Mouse (Mus musculus): Measurements from ENCODE around the gene Wwc1. TPM values are rescaled to one million over a fixed set of nuclear protein-coding genes. Genes with fewer than 3 reads are reported as not detected.

The Wwc1 gene
- total and polyA plus RNA-seq, 2 experiments from 2014 or later = 13.8 to 21.2 TPM

DNA sequence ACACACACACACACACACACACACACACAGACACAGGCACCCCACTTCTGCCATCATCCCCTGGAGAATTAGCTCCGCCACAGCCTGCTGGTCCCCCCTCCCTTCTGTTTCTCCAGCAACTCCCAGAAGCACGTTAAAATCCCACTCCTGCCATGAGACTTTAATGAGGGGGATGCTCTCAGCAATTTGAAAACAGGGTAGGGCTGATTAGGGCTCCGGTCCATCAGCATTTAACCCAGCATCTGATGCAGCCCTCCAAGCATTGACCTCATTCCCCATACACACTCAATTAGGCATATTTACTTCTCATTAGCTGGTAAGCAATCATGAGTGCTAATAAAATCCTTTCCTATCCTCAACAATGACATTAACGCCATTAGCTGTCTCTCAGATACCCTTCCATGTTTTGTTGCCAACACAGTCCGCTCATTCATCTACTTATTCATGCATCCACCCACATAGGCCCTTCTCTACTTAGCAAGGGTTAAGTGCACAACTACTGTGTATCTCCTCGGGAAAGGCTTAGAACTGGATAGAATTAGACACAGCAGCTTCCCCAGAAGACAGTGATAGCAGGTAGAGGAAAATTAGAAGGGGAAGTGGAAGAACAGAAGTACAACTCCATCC, 66.8 kb downstream of the Wwc1 start:
- H3K4me3 ChIP-seq (ENCODE audit: low read depth, low read length) = no peak overlapping the region
- no peak for DNase-seq
- H3K4me2 ChIP-seq (ENCODE audit: low read depth) = no peak overlapping the region
- peaks cover 5% of the 10 kb centered on the region; the same call in 1 of the 2 replicates for H3K36me3 ChIP-seq (ENCODE audit: insufficient read depth)
- TF ChIP-seq CTCF (IDR thresholded peaks at IDR 0.05; ENCODE audit: low read depth) = no peak
- no peaks in the 10 kb centered on the region for H3K27me3 ChIP-seq (ENCODE audit: insufficient read depth, low read length)
- WGBS = 22% methylated on average over 6 of the region's 6 CpGs
- 0 out of 2 replicates have a peak, but pooled peaks cover 10% of the 10 kb centered on the region for H3K4me1 ChIP-seq (ENCODE audit: insufficient read depth)
- no peaks in the 10 kb centered on the region for H3K9me3 ChIP-seq (ENCODE audit: low read length)
- H3K27ac ChIP-seq (ENCODE audit: low read depth, low read length) = no peak overlapping the region
- ATAC-seq = peak; percentile 38; the same call in 1 of the 2 replicates
- no peak overlapping the region for H3K9ac ChIP-seq

DNA sequence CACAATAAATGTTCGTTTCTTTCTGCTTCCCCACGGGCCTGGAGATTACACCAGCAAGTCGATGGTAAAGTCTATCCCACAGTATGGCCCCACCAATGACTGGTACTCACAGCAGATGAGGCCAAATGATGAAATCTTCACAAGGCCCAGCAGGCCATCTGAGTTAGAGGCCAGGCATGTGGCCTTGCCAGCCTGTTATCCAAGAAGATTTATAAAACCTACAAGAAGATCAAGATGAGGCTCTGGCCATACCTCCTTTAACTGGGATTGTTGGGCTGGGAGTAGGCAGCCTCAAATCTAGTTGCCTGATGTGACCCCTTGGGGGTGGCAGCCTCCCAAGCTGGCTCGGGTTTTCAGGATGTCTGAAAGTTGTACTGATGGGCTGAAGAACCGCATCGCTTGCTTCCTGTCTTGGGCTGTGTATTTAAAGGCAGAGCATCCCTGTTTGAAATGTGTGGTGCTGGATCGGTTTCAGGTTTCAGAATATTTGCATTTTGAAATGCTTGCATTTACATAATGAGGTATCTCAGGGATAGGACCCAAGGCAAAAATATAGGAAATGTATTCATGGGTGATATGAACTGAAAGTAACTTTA, 75.3 kb downstream of the Wwc1 start:
- WGBS = 71% methylated on average over 7 of the region's 7 CpGs
- ATAC-seq = peak; percentile 36
- TF ChIP-seq CTCF (IDR thresholded peaks at IDR 0.05; ENCODE audit: low read depth) = no peak
- no peaks in the 10 kb centered on the region for H3K27me3 ChIP-seq (ENCODE audit: insufficient read depth, low read length)
- peaks cover 2% of the 10 kb centered on the region; the same call in 1 of the 2 replicates for H3K36me3 ChIP-seq (ENCODE audit: insufficient read depth)
- H3K9me3 ChIP-seq (ENCODE audit: low read length) = no peaks in the 10 kb centered on the region
- DNase-seq = peak; percentile 55
- no peak overlapping the region for H3K9ac ChIP-seq
- H3K27ac ChIP-seq (ENCODE audit: low read depth, low read length) = no peak overlapping the region
- no peaks in the 10 kb centered on the region for H3K4me1 ChIP-seq (ENCODE audit: insufficient read depth)
- H3K4me3 ChIP-seq (ENCODE audit: low read depth, low read length) = no peak overlapping the region
- H3K4me2 ChIP-seq (ENCODE audit: low read depth) = no peak overlapping the region

DNA sequence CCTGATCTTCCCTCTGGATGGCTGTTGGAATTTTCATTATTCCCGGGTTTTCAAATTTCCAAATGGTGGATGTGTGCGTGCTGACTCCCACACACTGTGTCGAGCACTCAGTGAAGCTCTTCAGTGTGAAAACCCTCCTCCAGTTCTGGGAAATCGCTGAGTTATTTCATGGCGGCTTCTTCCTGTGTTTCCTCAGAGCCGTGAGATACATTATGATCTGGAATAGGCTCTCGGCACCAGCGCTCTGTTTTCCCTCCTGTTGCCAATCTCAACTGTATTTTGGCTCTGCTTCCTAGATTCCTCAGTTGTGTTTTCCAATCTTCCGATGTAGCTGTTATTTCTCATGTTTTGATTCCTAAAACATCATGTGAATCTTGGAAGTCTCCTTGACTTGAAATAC, 77.2 kb downstream of the Wwc1 start:
- Histone ChIP-seq H3K4me3 (ENCODE audit: low read depth, low read length) (no peak overlapping the region), H3K9ac (no peak overlapping the region), H3K4me2 (ENCODE audit: low read depth) (no peak overlapping the region), H3K27me3 (ENCODE audit: insufficient read depth, low read length) (no peaks in the 10 kb centered on the region), H3K4me1 (ENCODE audit: insufficient read depth) (no peaks in the 10 kb centered on the region), H3K36me3 (ENCODE audit: insufficient read depth) (no peaks in the 10 kb centered on the region), H3K9me3 (ENCODE audit: low read length) (no peaks in the 10 kb centered on the region), H3K27ac (ENCODE audit: low read depth, low read length) (no peak overlapping the region)
- ATAC-seq (peak; percentile 64), DNase-seq (peak; percentile 69)
- WGBS = 58% methylated on average over 9 of the region's 9 CpGs
- no peak for TF ChIP-seq CTCF (IDR thresholded peaks at IDR 0.05; ENCODE audit: low read depth)

DNA sequence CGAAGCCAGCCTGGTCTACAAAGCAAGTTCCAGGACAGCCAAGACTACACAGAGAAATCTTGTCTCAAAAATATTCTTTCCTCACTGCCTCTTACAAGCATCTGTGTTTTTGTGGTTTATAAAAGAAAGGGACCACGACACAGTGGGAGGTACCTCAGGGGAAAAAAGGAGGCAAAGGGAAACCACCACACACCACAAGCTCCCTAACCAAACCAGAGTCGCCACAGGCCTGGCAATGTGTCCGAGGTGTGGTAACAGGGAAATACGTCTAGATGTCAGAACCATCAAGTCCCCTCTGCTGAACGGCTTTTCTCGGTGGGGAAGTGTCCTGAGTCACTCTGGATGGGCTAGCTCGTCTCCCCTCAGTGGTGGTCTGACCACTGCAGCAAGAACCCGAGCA, 80.4 kb downstream of the Wwc1 start:
- Histone ChIP-seq H3K4me1 (ENCODE audit: insufficient read depth) (no peaks in the 10 kb centered on the region), H3K9me3 (ENCODE audit: low read length) (no peaks in the 10 kb centered on the region), H3K4me3 (ENCODE audit: low read depth, low read length) (no peak overlapping the region), H3K27ac (ENCODE audit: low read depth, low read length) (no peak overlapping the region), H3K36me3 (ENCODE audit: insufficient read depth) (0 out of 2 replicates have a peak, but pooled peaks cover 7% of the 10 kb centered on the region), H3K4me2 (ENCODE audit: low read depth) (no peak overlapping the region), H3K9ac (no peak overlapping the region), H3K27me3 (ENCODE audit: insufficient read depth, low read length) (no peaks in the 10 kb centered on the region)
- 66% methylated on average over 9 of the region's 9 CpGs for WGBS
- ATAC-seq = no peak
- no peak for DNase-seq
- no peak for TF ChIP-seq CTCF (IDR thresholded peaks at IDR 0.05; ENCODE audit: low read depth)

DNA sequence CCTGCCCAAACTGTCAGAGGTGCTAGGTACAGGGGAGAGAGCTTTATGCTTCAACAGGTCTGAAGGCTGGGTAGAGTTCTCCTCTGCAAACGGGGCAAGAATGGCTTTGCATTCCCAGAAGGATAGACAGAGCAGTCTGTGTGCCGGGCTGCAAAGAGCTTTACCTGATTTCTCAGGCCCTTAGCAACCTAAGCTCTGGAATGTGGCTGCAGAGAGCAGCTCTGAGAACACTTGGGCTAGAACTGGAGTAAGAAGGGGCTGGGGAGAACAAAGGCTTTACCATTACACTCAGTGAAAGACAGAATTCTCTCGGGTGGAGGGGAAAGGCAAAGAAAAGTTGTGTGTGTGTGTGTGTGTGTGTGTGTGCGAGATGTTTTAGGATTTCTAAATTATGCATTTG, 86.9 kb downstream of the Wwc1 start:
- DNase-seq (no peak), ATAC-seq (peak; percentile 7; the same call in 1 of the 2 replicates)
- Histone ChIP-seq H3K36me3 (ENCODE audit: insufficient read depth) (0 out of 2 replicates have a peak, but pooled peaks cover 12% of the 10 kb centered on the region), H3K27ac (ENCODE audit: low read depth, low read length) (0 out of 2 replicates have a peak overlapping the region, but pooled peaks have one; percentile 24), H3K9ac (no peak overlapping the region), H3K9me3 (ENCODE audit: low read length) (no peaks in the 10 kb centered on the region), H3K27me3 (ENCODE audit: insufficient read depth, low read length) (no peaks in the 10 kb centered on the region), H3K4me2 (ENCODE audit: low read depth) (no peak overlapping the region), H3K4me1 (ENCODE audit: insufficient read depth) (peaks cover 8% of the 10 kb centered on the region), H3K4me3 (ENCODE audit: low read depth, low read length) (no peak overlapping the region)
- TF ChIP-seq CTCF (IDR thresholded peaks at IDR 0.05; ENCODE audit: low read depth) = no peak
- 14% methylated on average over 4 of the region's 4 CpGs for WGBS

DNA sequence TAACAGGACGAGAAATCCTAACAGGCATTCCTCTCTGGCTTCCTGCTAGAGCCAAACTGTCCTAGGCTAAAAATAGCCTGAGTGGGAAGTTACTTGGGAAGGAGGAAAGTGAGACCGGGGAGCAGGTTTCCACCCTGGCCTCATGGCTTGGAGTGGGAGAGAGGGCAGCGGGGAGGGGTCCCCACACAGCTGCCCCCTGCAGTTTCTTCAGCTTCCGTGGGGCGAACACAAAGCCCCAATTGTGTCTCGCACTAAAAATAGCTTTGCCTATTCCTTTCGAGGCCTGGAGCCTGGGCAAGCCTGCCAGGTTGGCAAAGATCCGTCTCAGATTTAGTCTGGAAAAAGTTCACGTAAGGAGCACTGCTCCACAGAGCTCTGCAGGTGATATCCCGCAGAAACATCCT, 87.3 kb downstream of the Wwc1 start:
- no peaks in the 10 kb centered on the region for H3K27me3 ChIP-seq (ENCODE audit: insufficient read depth, low read length)
- peak; percentile 50 for DNase-seq
- H3K4me2 ChIP-seq (ENCODE audit: low read depth) = no peak overlapping the region
- ATAC-seq = peak; percentile 50
- no peak overlapping the region for H3K9ac ChIP-seq
- H3K27ac ChIP-seq (ENCODE audit: low read depth, low read length) = 0 out of 2 replicates have a peak overlapping the region, but pooled peaks have one; percentile 24
- H3K36me3 ChIP-seq (ENCODE audit: insufficient read depth) = peaks cover 12% of the 10 kb centered on the region; the same call in 1 of the 2 replicates
- peaks cover 8% of the 10 kb centered on the region for H3K4me1 ChIP-seq (ENCODE audit: insufficient read depth)
- WGBS = 9% methylated on average over 10 of the region's 10 CpGs
- TF ChIP-seq CTCF (IDR thresholded peaks at IDR 0.05; ENCODE audit: low read depth) = no peak
- H3K9me3 ChIP-seq (ENCODE audit: low read length) = no peaks in the 10 kb centered on the region
- no peak overlapping the region for H3K4me3 ChIP-seq (ENCODE audit: low read depth, low read length)

DNA sequence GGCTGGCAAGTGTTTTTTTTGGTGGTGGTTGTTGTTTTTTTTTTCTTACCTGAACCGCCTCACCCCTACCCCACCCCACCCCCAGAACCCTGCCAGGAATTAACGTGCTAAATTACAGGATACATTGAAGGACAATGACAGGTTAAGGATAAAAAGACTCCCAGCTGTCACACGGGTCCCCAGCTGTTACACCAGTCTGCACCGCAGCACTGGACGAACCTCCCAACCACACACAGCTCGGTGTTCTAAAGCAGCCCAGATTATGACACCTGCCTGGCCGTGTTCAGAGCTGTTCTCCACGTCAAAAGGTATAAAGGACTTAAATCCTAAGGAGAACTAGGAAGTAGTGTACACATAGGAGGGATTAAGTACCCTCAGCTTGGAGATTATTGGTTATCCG, 88.0 kb downstream of the Wwc1 start:
- DNase-seq (no peak), ATAC-seq (no peak)
- no peaks in the 10 kb centered on the region for H3K27me3 ChIP-seq (ENCODE audit: insufficient read depth, low read length)
- no peak overlapping the region for H3K4me3 ChIP-seq (ENCODE audit: low read depth, low read length)
- TF ChIP-seq CTCF (IDR thresholded peaks at IDR 0.05; ENCODE audit: low read depth) = no peak
- WGBS = 48% methylated on average over 9 of the region's 9 CpGs
- no peak overlapping the region for H3K27ac ChIP-seq (ENCODE audit: low read depth, low read length)
- H3K4me1 ChIP-seq (ENCODE audit: insufficient read depth) = peaks cover 8% of the 10 kb centered on the region
- no peak overlapping the region for H3K9ac ChIP-seq
- peaks cover 14% of the 10 kb centered on the region; the same call in 1 of the 2 replicates for H3K36me3 ChIP-seq (ENCODE audit: insufficient read depth)
- no peak overlapping the region for H3K4me2 ChIP-seq (ENCODE audit: low read depth)
- no peaks in the 10 kb centered on the region for H3K9me3 ChIP-seq (ENCODE audit: low read length)
